Mouse (Mus musculus) intestine, postnatal 0 days (tissue): ENCODE data around the gene Phex. TPM values are rescaled to one million over a fixed set of nuclear protein-coding genes. Genes with fewer than 3 reads are reported as not detected.

ENCODE experiments used
- ATAC-seq: fragments of 200-750 bp; cut with Nextera tagmentation; 2 replicates; pipeline ENCODE4 v1.8.0; 2017; ENCODE audit warnings: mild to moderate bottlenecking, moderate TSS enrichment, moderate library complexity
- H3K27ac ChIP-seq: fragments of 300-500 bp; sonication (generic); 2 replicates; pipeline ENCODE4 v1.5.1; 2014; ENCODE audit warnings: mild to moderate bottlenecking, low read depth, low read length, moderate library complexity
- H3K27me3 ChIP-seq: fragments of 300-500 bp; sonication (generic); replicated peaks from 2 replicates; pipeline ENCODE4 v1.6.1; 2014; ENCODE audit warnings: low read length, mixed read lengths; ENCODE audit not compliant: control insufficient read depth, insufficient read depth
- H3K36me3 ChIP-seq: fragments of 300-500 bp; sonication (generic); 2 replicates; pipeline ENCODE4 v1.6.1; 2014; ENCODE audit warnings: mild to moderate bottlenecking, moderate library complexity; ENCODE audit not compliant: control insufficient read depth, insufficient read depth
- H3K4me1 ChIP-seq: fragments of 300-500 bp; sonication (generic); replicated peaks from 2 replicates; pipeline ENCODE4 v1.6.1; 2014; ENCODE audit warnings: antibody characterized with exemption, low read length, mixed read lengths; ENCODE audit not compliant: control insufficient read depth, insufficient read depth
- H3K4me2 ChIP-seq: fragments of 300-500 bp; sonication (generic); replicated peaks from 2 replicates; pipeline ENCODE4 v1.6.1; 2014; ENCODE audit warnings: low read depth, mild to moderate bottlenecking, moderate library complexity
- H3K4me3 ChIP-seq: fragments of 300-500 bp; sonication (generic); 2 replicates; pipeline ENCODE4 v1.5.1; 2014; ENCODE audit warnings: low read depth, low read length
- H3K9ac ChIP-seq: fragments of 300-500 bp; sonication (generic); 2 replicates; pipeline ENCODE4 v1.6.1; 2014; ENCODE audit warnings: mild to moderate bottlenecking, low read depth, low read length
- H3K9me3 ChIP-seq: fragments of 300-500 bp; sonication (generic); 2 replicates; pipeline ENCODE4 v1.6.1; 2016; ENCODE audit warnings: mixed run types; ENCODE audit not compliant: control insufficient read depth
- CTCF ChIP-seq: sonication (generic); IDR thresholded peaks from 2 replicates; pipeline ENCODE4 v1.5.1; 2016; ENCODE audit warnings: low read depth, mild to moderate bottlenecking, control low read depth, antibody characterized with exemption, moderate library complexity
- WGBS: fragments of 180-500 bp; shearing (Covaris S2); extraction: QIAGEN DNeasy Blood & Tissue Kit; methylation state at CpG from one replicate; pipeline ENCODE4 v1.1.7; 2014; 5-methylcytosine and 5-hydroxymethylcytosine counted together
- polyA plus RNA-seq: library from polyadenylated mRNA; unstranded; fragments of >200 nt; fragmentation: Nextera tagmentation; extraction: Ambion mirVana; gene quantifications from 2 replicates; pipeline ENCODE4 v1.2.1, GENCODE M21; 2015

Phex gene
- polyA plus RNA-seq, 1 experiment from 2014 or later, result not detected

GRCm38 (mm10) chrX:157268141-157268540 is 147.0 kb downstream of the Phex start:
- Histone ChIP-seq H3K27me3 (no peaks in the 10 kb centered on the region), H3K36me3 (no peaks in the 10 kb centered on the region), H3K27ac (no peak overlapping the region), H3K4me3 (no peak overlapping the region), H3K4me1 (no peaks in the 10 kb centered on the region), H3K9ac (no peak overlapping the region), H3K4me2 (no peak overlapping the region), H3K9me3 (no peaks in the 10 kb centered on the region)
- WGBS, result 72% methylated on average over 1 of the region's 1 CpGs
- TF ChIP-seq CTCF, result no peak
- ATAC-seq, result no peak

GRCm38 (mm10) chrX:157202736-157203135 is 212.4 kb downstream of the Phex start:
- Histone ChIP-seq H3K36me3 (no peaks in the 10 kb centered on the region), H3K27ac (no peak overlapping the region), H3K9me3 (no peaks in the 10 kb centered on the region), H3K27me3 (no peaks in the 10 kb centered on the region), H3K4me2 (no peak overlapping the region), H3K4me1 (no peaks in the 10 kb centered on the region), H3K9ac (no peak overlapping the region), H3K4me3 (no peak overlapping the region)
- ATAC-seq, result no peak
- WGBS, result 85% methylated on average over 1 of the region's 1 CpGs
- no peak for TF ChIP-seq CTCF

GRCm38 (mm10) chrX:157184167-157184566 is 230.9 kb downstream of the Phex start:
- no peaks in the 10 kb centered on the region for H3K36me3 ChIP-seq
- no peak overlapping the region for H3K27ac ChIP-seq
- no peak overlapping the region for H3K9ac ChIP-seq
- ATAC-seq, result no peak
- no peaks in the 10 kb centered on the region for H3K9me3 ChIP-seq
- no peak overlapping the region for H3K4me3 ChIP-seq
- H3K4me2 ChIP-seq, result no peak overlapping the region
- no peaks in the 10 kb centered on the region for H3K4me1 ChIP-seq
- no peak for TF ChIP-seq CTCF
- H3K27me3 ChIP-seq, result no peaks in the 10 kb centered on the region
- 72% methylated on average over 4 of the region's 4 CpGs for WGBS

GRCm38 (mm10) chrX:157180845-157181244 is 234.3 kb downstream of the Phex start:
- H3K9ac ChIP-seq, result no peak overlapping the region
- no peak for ATAC-seq
- H3K36me3 ChIP-seq, result no peaks in the 10 kb centered on the region
- no peaks in the 10 kb centered on the region for H3K27me3 ChIP-seq
- no peak overlapping the region for H3K4me3 ChIP-seq
- no peak overlapping the region for H3K27ac ChIP-seq
- no peaks in the 10 kb centered on the region for H3K4me1 ChIP-seq
- H3K4me2 ChIP-seq, result no peak overlapping the region
- no peaks in the 10 kb centered on the region for H3K9me3 ChIP-seq
- WGBS, result 91% methylated on average over 1 of the region's 1 CpGs
- no peak for TF ChIP-seq CTCF

- Histone ChIP-seq H3K27me3 (no peaks in the 10 kb centered on the region), H3K36me3 (no peaks in the 10 kb centered on the region), H3K4me2 (no peak overlapping the region), H3K9me3 (no peaks in the 10 kb centered on the region), H3K9ac (no peak overlapping the region), H3K4me1 (no peaks in the 10 kb centered on the region), H3K27ac (no peak overlapping the region), H3K4me3 (no peak overlapping the region)
- WGBS, result 47% methylated on average over 3 of the region's 3 CpGs
- TF ChIP-seq CTCF, result no peak
- ATAC-seq, result no peak
Observed at GRCm38 (mm10) chrX:157164142-157164541, 251.0 kb downstream of the Phex start.

- Histone ChIP-seq H3K4me2 (no peak overlapping the region), H3K4me3 (no peak overlapping the region), H3K36me3 (no peaks in the 10 kb centered on the region), H3K9me3 (no peaks in the 10 kb centered on the region), H3K27ac (no peak overlapping the region), H3K9ac (no peak overlapping the region), H3K4me1 (no peaks in the 10 kb centered on the region), H3K27me3 (no peaks in the 10 kb centered on the region)
- ATAC-seq, result no peak
- TF ChIP-seq CTCF, result no peak
- 54% methylated on average over 2 of the region's 2 CpGs for WGBS
Observed at GRCm38 (mm10) chrX:157163394-157163793, 251.7 kb downstream of the Phex start.

GRCm38 (mm10) chrX:157144675-157145074 is 270.4 kb downstream of the Phex start:
- no peak overlapping the region for H3K4me3 ChIP-seq
- H3K27me3 ChIP-seq, result no peaks in the 10 kb centered on the region
- H3K9ac ChIP-seq, result no peak overlapping the region
- no peaks in the 10 kb centered on the region for H3K9me3 ChIP-seq
- no peaks in the 10 kb centered on the region for H3K4me1 ChIP-seq
- no peak overlapping the region for H3K4me2 ChIP-seq
- no peak overlapping the region for H3K27ac ChIP-seq
- no peak for ATAC-seq
- H3K36me3 ChIP-seq, result no peaks in the 10 kb centered on the region
- no peak for TF ChIP-seq CTCF
